Mouse (Mus musculus) lung, postnatal 0 days (tissue): ENCODE measurements at regions not wholly inside any gene's neighbourhood (a gene's known extent, or its start where the extent isn't known, plus 50 kb on each side); places are given as distances from the start of the nearest gene placed in this dataset.

Source experiments
- ATAC-seq: fragments of 200-750 bp; cut with Nextera tagmentation; 2 replicates; pipeline ENCODE4 v1.8.0; 2017; ENCODE audit warnings: moderate library complexity
- DNase-seq: peaks from one replicate; pipeline ENCODE4 v3.0.0-alpha.2; 2016; ENCODE audit warnings: low spot score
- H3K27ac ChIP-seq: fragments of 300-500 bp; sonication (generic); 2 replicates; pipeline ENCODE4 v1.5.1; 2014; ENCODE audit warnings: antibody characterized with exemption, mild to moderate bottlenecking, low read length, mixed read lengths
- H3K27me3 ChIP-seq: fragments of 300-500 bp; sonication (generic); replicated peaks from 2 replicates; pipeline ENCODE4 v1.6.1; 2014; ENCODE audit warnings: low read length, mixed read lengths; ENCODE audit not compliant: insufficient read depth
- H3K36me3 ChIP-seq: fragments of 300-500 bp; sonication (generic); 2 replicates; pipeline ENCODE4 v1.6.1; 2014; ENCODE audit warnings: low read length, mixed read lengths; ENCODE audit not compliant: insufficient read depth
- H3K4me1 ChIP-seq: fragments of 300-500 bp; sonication (generic); 2 replicates; pipeline ENCODE4 v1.6.1; 2014; ENCODE audit warnings: antibody characterized with exemption, low read depth, low read length, mixed read lengths; ENCODE audit not compliant: insufficient read depth
- H3K4me2 ChIP-seq: fragments of 300-500 bp; sonication (generic); replicated peaks from 2 replicates; pipeline ENCODE4 v1.6.1; 2014; ENCODE audit warnings: low read depth, mild to moderate bottlenecking, low read length, moderate library complexity, mixed read lengths
- H3K4me3 ChIP-seq: fragments of 300-500 bp; sonication (generic); 2 replicates; pipeline ENCODE4 v1.5.1; 2014; ENCODE audit warnings: low read depth, low read length
- H3K9ac ChIP-seq: fragments of 300-500 bp; sonication (generic); replicated peaks from 2 replicates; pipeline ENCODE4 v1.6.1; 2014; ENCODE audit warnings: low read depth, mild to moderate bottlenecking
- H3K9me3 ChIP-seq: fragments of 300-500 bp; sonication (generic); 2 replicates; pipeline ENCODE4 v1.6.1; 2016; ENCODE audit warnings: low read length, mixed read lengths
- CTCF ChIP-seq: IDR thresholded peaks from 2 replicates; pipeline ENCODE4 v1.5.1; 2016; ENCODE audit warnings: antibody characterized with exemption, mild to moderate bottlenecking
- EP300 ChIP-seq: IDR thresholded peaks from 2 replicates; pipeline ENCODE4 v1.6.1; 2016; ENCODE audit warnings: antibody characterized with exemption, mild to moderate bottlenecking, control low read depth
- WGBS: fragments of 180-500 bp; shearing (Covaris S2); extraction: QIAGEN DNeasy Blood & Tissue Kit; methylation state at CpG from one replicate; pipeline ENCODE4 v1.1.7; 2014; 5-methylcytosine and 5-hydroxymethylcytosine counted together

DNA sequence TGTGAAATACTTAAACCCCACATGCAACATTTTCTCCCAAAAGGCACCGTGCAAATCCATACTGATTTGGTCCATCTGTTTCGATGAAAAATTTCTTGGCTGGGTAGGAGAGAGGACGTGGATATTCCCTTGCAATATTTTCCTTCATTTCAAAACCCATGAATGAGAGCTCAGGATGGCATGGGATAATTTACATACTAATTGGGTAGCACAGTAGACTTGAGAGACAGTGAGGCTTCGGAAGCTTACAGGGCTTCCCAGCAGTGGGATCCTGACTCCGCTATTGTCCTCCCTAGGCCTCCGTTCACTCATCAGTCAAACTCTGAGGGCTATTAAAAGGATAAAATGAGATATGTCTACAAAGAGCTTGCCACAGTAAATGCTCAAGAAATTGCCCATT lies 59.8 kb downstream of the Sox3 start:
- no peak overlapping the region for H3K9ac ChIP-seq
- no peak for TF ChIP-seq CTCF
- no peak for TF ChIP-seq EP300
- H3K27me3 ChIP-seq: no peaks in the 10 kb centered on the region
- no peaks in the 10 kb centered on the region for H3K9me3 ChIP-seq
- DNase-seq: no peak
- WGBS: 82% methylated on average over 6 of the region's 6 CpGs
- no peak for ATAC-seq
- no peaks in the 10 kb centered on the region for H3K36me3 ChIP-seq
- no peak overlapping the region for H3K27ac ChIP-seq
- H3K4me2 ChIP-seq: no peak overlapping the region
- H3K4me3 ChIP-seq: no peak overlapping the region
- H3K4me1 ChIP-seq: no peaks in the 10 kb centered on the region

DNA sequence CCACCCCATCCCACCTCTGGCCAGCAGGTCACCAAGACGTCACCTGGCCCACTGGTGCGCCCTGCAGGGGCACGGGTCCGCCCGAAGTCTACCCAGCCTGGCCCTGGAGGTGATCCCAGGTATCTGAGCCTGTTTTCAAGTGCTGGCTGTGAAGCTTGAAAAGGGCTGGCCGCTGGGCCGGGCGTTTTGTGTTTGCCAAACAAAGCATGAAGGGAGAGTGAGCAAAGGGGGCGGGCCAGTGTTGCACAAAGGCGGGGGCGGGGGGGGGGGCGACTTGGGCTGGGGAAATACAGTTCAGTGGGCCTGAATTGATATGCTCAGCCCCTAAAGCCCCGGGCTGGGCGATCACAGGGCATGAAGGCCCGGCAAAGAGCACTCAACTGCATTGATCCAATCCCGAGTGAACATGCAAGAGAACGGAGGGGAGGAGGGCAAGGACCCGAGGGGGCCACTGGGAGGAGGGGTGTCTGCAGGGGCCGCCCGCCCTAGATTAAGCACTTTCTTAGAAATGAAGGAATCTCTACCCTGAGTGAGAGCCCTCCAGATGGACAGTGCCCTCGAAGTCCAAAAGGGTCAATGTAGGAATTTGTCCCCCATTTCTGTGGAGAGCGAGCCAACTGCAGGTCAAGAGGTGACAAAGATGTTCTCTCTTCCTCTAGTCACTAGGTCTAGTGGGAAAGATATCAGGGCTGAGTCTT lies 61.8 kb downstream of the Sox3 start:
- H3K9me3 ChIP-seq: no peaks in the 10 kb centered on the region
- H3K36me3 ChIP-seq: no peaks in the 10 kb centered on the region
- H3K27me3 ChIP-seq: no peaks in the 10 kb centered on the region
- no peak overlapping the region for H3K9ac ChIP-seq
- ATAC-seq: no peak
- no peak overlapping the region for H3K4me3 ChIP-seq
- H3K27ac ChIP-seq: no peak overlapping the region
- no peaks in the 10 kb centered on the region for H3K4me1 ChIP-seq
- WGBS: 34% methylated on average over 18 of the region's 22 CpGs
- TF ChIP-seq CTCF (no peak), EP300 (no peak)
- no peak for DNase-seq
- H3K4me2 ChIP-seq: no peak overlapping the region

DNA sequence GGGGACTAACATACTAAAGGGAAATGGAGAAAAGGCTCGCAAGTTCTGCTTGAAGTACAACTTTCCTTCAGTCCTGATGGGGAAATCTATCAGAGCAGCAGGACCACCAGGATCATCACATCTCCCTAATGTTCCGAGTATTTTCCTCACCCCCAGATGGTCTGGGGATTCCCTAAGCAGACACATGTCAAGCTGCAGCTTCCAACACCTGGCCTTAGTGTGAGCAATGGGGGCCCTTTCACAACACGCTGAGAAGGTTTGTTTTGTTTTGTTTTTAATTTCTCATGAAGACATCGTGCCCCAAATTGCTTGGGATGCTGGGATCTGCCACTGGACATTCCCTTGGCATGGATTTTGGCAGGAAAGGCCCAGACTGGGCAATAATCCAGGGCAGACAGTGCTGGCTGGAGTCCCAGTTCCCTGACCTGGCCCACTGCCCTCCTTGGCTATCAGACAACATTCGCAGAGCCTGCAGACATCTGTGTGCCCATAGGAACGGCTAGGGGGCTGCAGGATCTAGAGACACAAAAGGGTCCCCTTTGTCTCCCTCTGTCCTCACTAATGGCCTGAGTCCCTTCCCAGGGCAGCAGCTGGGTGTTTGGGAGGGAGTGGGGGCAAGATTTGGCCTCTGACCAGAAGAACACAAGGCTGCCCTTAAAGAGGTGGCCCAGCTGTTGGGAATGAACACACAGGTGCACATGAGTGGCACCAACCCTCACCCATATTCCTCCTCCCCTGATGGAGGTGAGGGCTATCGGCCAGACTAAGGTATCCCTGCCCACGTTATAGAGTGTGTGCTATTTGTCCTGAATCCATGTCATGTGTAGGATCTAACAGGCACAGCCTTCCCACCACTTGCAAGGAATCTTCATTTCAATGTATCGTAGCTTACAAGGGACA lies 67.8 kb downstream of the Sox3 start:
- Histone ChIP-seq H3K9ac (no peak overlapping the region), H3K9me3 (no peaks in the 10 kb centered on the region), H3K4me3 (no peak overlapping the region), H3K27ac (no peak overlapping the region), H3K4me2 (no peak overlapping the region), H3K27me3 (no peaks in the 10 kb centered on the region), H3K36me3 (no peaks in the 10 kb centered on the region), H3K4me1 (no peaks in the 10 kb centered on the region)
- no peak for ATAC-seq
- TF ChIP-seq EP300: no peak
- TF ChIP-seq CTCF: no peak
- 53% methylated on average over 9 of the region's 9 CpGs for WGBS
- no peak for DNase-seq

DNA sequence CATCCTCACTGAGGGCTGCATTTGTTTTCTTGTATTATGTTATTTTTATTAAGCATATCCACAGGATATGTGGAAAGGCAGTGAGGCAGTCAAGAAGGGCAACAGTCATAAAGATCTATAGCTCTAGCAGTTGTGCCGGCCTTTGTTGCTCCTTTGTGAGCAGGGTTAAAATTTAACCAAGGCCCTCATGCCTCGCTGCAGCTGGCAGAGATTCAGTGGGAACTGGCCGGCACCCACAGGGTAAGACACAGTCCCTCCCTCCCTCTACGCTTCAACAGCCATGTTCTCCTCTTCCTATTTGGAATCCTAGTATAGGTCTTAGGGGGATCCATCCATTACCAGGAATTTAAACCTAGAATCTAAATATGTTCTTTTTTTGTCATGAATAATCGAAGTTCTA lies 94.7 kb downstream of the Sox3 start:
- H3K4me2 ChIP-seq: no peak overlapping the region
- H3K4me1 ChIP-seq: no peaks in the 10 kb centered on the region
- DNase-seq (no peak), ATAC-seq (no peak)
- 51% methylated on average over 5 of the region's 5 CpGs for WGBS
- no peak overlapping the region for H3K9ac ChIP-seq
- H3K27ac ChIP-seq: no peak overlapping the region
- H3K36me3 ChIP-seq: no peaks in the 10 kb centered on the region
- H3K27me3 ChIP-seq: no peaks in the 10 kb centered on the region
- no peak overlapping the region for H3K4me3 ChIP-seq
- H3K9me3 ChIP-seq: no peaks in the 10 kb centered on the region
- TF ChIP-seq CTCF (no peak), EP300 (no peak)

DNA sequence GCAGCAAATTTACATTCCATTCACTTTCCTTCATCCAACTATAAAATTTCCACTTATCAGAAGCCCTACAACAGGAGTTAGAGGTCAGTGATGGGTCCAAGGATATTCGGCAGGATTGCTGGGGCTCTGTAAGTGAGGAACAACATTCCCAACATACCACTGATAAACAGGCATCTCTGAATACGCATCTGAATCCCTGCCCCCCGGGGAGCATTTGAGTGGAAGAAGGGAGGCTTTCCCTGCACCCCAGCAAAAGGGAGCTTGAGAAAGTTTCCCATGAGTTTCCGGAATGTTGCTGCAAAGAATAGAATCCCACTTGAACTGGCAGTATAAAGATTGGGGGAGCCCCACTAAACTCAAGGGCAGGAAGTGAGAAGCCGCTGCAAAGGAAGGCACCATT lies 112.5 kb downstream of the Sox3 start:
- TF ChIP-seq CTCF: no peak
- no peak for TF ChIP-seq EP300
- no peaks in the 10 kb centered on the region for H3K9me3 ChIP-seq
- H3K4me1 ChIP-seq: no peaks in the 10 kb centered on the region
- no peak for DNase-seq
- no peak overlapping the region for H3K4me2 ChIP-seq
- WGBS: 24% methylated on average over 5 of the region's 5 CpGs
- H3K4me3 ChIP-seq: no peak overlapping the region
- H3K36me3 ChIP-seq: no peaks in the 10 kb centered on the region
- ATAC-seq: no peak
- H3K27me3 ChIP-seq: no peaks in the 10 kb centered on the region
- no peak overlapping the region for H3K9ac ChIP-seq
- no peak overlapping the region for H3K27ac ChIP-seq

DNA sequence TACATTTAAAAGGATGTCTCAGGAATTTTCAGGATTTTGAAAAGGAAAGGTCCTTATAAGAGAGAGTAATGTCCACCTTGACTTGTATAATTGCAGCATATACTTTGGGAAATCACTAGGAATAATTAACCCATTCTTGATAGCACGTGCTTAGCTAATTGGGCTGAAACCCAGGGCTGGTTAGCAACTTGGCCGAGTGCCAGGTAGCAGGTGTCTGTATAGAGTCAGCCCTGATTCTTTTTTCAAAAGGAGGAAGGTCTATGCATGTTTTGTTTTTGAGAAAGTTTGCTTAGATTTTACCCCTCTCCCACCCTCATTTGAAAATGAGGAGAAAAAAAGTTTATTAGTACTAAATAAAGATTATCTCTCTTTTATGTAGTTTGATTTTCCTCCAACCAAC lies 113.1 kb downstream of the Sox3 start:
- no peak overlapping the region for H3K4me2 ChIP-seq
- no peak overlapping the region for H3K4me3 ChIP-seq
- no peak overlapping the region for H3K27ac ChIP-seq
- H3K9ac ChIP-seq: no peak overlapping the region
- no peaks in the 10 kb centered on the region for H3K27me3 ChIP-seq
- DNase-seq (no peak), ATAC-seq (no peak)
- H3K36me3 ChIP-seq: no peaks in the 10 kb centered on the region
- H3K9me3 ChIP-seq: no peaks in the 10 kb centered on the region
- 53% methylated on average over 2 of the region's 2 CpGs for WGBS
- TF ChIP-seq CTCF (no peak), EP300 (no peak)
- no peaks in the 10 kb centered on the region for H3K4me1 ChIP-seq
